Mouse (Mus musculus): ENCODE measurements around the gene Tmem160. TPM values are rescaled to one million over a fixed set of nuclear protein-coding genes. Genes with fewer than 3 reads are reported as not detected.

Gene Tmem160
- polyA plus RNA-seq, 1 experiment from 2014 or later, result 28.8 TPM

DNA sequence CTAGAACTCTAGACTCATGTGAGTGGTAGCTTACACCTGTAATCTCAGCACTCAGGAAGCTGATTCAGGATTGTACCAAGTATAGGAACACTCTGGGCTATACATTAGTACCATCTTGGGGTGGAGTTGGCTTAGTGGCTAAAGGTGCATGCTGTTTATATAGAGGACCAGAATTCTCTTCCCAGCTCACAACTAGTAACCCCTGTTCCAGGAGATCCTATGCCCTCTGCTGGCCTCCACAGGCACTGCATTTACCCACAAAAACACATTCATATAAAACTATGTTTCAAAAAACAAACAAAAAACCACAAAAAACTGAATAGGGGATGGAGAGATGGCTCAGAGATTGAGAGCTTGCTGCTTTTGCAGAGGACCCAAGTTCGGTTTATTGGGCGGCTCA, 40.8 kb downstream of the Tmem160 start:
- Histone ChIP-seq H3K36me3 (replicated peaks) (peaks cover 20% of the 10 kb centered on the region), H3K9ac (no peak overlapping the region), H3K4me3 (replicated peaks) (no peak overlapping the region), H3K9me3 (replicated peaks) (no peaks in the 10 kb centered on the region), H3K27ac (replicated peaks) (no peak overlapping the region), H3K4me1 (replicated peaks) (no peaks in the 10 kb centered on the region), H3K27me3 (no peaks in the 10 kb centered on the region), H3K4me2 (no peak overlapping the region)
- WGBS (ENCODE audit: insufficient replicate concordance), result 27% methylated on average over 2 of the region's 2 CpGs
- no peak for ATAC-seq (ENCODE audit: insufficient read depth)

DNA sequence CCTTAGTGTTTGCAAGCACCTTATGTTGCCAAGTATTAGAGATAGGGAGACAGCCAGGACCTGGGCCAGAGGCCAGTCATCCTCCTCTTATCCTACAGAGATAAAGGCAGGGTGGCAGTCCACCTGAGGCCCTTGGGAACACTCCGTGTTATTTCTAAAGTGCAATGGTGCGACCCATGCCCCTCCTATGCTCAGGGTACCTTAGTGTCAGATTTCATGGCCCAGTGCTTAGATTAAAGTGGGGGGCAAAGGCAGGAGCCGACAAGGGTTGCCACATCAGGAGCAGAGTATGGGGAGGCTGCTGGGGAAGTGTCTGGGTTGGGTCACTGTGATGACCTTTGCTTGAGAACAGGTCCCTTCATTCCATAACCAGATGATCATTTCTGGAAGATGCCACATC, 43.7 kb downstream of the Tmem160 start:
- H3K4me3 ChIP-seq (replicated peaks), result no peak overlapping the region
- H3K27me3 ChIP-seq, result no peaks in the 10 kb centered on the region
- H3K27ac ChIP-seq (replicated peaks), result no peak overlapping the region
- peaks cover 22% of the 10 kb centered on the region for H3K36me3 ChIP-seq (replicated peaks)
- no peak overlapping the region for H3K9ac ChIP-seq
- H3K4me2 ChIP-seq, result no peak overlapping the region
- H3K4me1 ChIP-seq (replicated peaks), result no peaks in the 10 kb centered on the region
- H3K9me3 ChIP-seq (replicated peaks), result no peaks in the 10 kb centered on the region
- no peak for ATAC-seq (ENCODE audit: insufficient read depth)
- 60% methylated on average over 3 of the region's 3 CpGs for WGBS (ENCODE audit: insufficient replicate concordance)

DNA sequence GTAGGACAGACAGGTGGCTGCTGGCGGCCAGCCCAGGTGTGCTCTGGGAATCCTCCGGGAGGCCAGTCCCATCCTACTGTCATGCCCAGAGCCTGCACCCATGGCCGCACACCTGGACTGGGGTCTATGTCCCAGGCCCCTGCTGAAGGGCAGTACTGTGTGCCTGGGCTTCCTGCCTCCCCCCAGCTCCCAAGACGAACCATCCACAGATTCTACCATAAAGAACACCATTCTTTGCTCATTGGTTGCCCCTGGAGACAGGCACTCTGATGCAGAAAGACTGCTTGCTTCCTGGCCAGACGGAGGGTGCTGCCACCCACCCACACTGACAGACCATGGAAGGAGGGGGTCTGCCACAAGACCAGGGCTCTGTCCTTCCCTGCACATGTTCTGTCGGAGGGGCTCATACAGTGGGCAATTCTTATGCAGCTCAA, 47.1 kb downstream of the Tmem160 start:
- peaks cover 10% of the 10 kb centered on the region; the same call in 1 of the 2 replicates for H3K4me1 ChIP-seq (replicated peaks)
- H3K36me3 ChIP-seq (replicated peaks), result peaks cover 22% of the 10 kb centered on the region
- H3K4me3 ChIP-seq (replicated peaks), result no peak overlapping the region
- no peak overlapping the region for H3K27ac ChIP-seq (replicated peaks)
- no peak for ATAC-seq (ENCODE audit: insufficient read depth)
- H3K27me3 ChIP-seq, result no peaks in the 10 kb centered on the region
- no peak overlapping the region for H3K4me2 ChIP-seq
- no peak overlapping the region for H3K9ac ChIP-seq
- 78% methylated on average over 6 of the region's 6 CpGs for whole genome bisulfite sequencing (ENCODE audit: insufficient replicate concordance)
- H3K9me3 ChIP-seq (replicated peaks), result no peaks in the 10 kb centered on the region

DNA sequence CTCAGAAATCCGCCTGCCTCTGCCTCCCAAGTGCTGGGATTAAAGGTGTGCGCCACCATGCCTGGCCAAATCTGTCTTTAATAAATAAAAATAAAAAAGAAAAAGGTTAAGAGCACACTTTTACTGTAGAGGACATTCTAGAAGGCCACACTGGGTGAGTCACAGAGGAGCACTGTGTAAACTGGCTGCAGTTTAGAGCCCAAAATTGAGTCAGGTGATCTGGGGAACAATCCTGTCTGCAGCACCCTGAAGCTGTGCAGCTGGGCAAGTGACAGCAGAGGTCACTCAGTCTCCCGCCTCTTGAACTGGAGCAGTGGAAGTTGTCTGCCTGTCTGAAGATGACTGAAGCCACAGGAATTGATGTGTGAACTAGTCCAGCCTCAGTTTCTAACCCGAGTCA, 49.0 kb downstream of the Tmem160 start:
- H3K27me3 ChIP-seq, result no peaks in the 10 kb centered on the region
- no peak overlapping the region for H3K4me2 ChIP-seq
- no peaks in the 10 kb centered on the region for H3K9me3 ChIP-seq (replicated peaks)
- H3K27ac ChIP-seq (replicated peaks), result no peak overlapping the region
- H3K36me3 ChIP-seq (replicated peaks), result peaks cover 22% of the 10 kb centered on the region
- H3K9ac ChIP-seq, result no peak overlapping the region
- H3K4me1 ChIP-seq (replicated peaks), result peaks cover 15% of the 10 kb centered on the region; the same call in 1 of the 2 replicates
- no peak overlapping the region for H3K4me3 ChIP-seq (replicated peaks)
- ATAC-seq (ENCODE audit: insufficient read depth), result no peak
- 67% methylated on average over 4 of the region's 4 CpGs for WGBS (ENCODE audit: insufficient replicate concordance)

DNA sequence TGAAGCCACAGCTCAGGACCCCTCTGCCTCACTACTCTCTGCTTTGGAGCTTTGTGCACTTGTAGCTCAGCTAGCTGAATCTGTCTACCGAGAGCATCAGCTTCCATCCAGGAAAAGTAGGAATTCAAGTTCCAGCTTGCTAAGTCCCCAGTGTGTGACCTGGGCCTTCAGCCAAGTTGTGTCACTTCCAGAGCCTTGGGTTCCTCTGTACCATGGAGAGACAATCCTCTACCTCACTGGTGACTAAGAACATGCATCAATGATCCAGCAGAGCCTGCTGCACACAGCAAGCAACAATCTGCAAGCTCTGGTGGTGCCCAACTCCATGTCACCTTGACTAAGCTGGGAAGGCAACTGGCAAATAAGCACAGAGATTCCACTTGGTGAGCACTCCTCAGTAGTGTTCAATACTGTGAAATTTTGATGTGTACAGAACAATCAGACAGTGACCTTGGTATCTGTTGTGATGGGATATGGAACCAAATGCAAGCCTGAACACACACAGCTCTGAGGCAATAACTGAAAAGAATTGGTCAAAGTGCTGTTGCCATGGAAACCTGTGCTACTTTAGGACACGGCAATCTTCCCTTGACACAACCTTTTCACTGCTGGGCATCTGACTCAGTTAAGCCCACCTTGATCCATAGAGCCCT, 52.1 kb downstream of the Tmem160 start:
- Histone ChIP-seq H3K4me1 (replicated peaks) (peaks cover 15% of the 10 kb centered on the region; the same call in 1 of the 2 replicates), H3K27ac (replicated peaks) (peak overlapping the region; percentile 75), H3K27me3 (no peaks in the 10 kb centered on the region), H3K9ac (no peak overlapping the region), H3K9me3 (replicated peaks) (no peaks in the 10 kb centered on the region), H3K4me2 (no peak overlapping the region), H3K4me3 (replicated peaks) (no peak overlapping the region), H3K36me3 (replicated peaks) (0 out of 2 replicates have a peak, but pooled peaks cover 3% of the 10 kb centered on the region)
- ATAC-seq (ENCODE audit: insufficient read depth), result peak; percentile 84
- WGBS (ENCODE audit: insufficient replicate concordance), result 50% methylated on average over 2 of the region's 2 CpGs

Other genes with a start within 250 kb of the Tmem160 start
- gene Dhx34, start 230.7 kb upstream of the Tmem160 start, polyA plus RNA-seq (2015; fragmentation: Nextera tagmentation; extraction: Ambion mirVana), result 5.6 and 6.1 TPM in 2 replicates
- gene C5ar2, start 208.6 kb upstream of the Tmem160 start, polyA plus RNA-seq (2015; fragmentation: Nextera tagmentation; extraction: Ambion mirVana), result 0.89 and 1.0 TPM in 2 replicates
- 3.5 and 3.6 TPM in 2 replicates for gene C5ar1, start 193.2 kb upstream of the Tmem160 start, polyA plus RNA-seq (2015; fragmentation: Nextera tagmentation; extraction: Ambion mirVana)
- 4.4 and 5.4 TPM in 2 replicates for gene Inafm1, start 179.2 kb upstream of the Tmem160 start, polyA plus RNA-seq (2015; fragmentation: Nextera tagmentation; extraction: Ambion mirVana)
- gene Ccdc9, start 166.0 kb upstream of the Tmem160 start, polyA plus RNA-seq (2015; fragmentation: Nextera tagmentation; extraction: Ambion mirVana), result 10.3 and 12.3 TPM in 2 replicates
- 4.1 and 5.9 TPM in 2 replicates for gene Bbc3, start 144.4 kb upstream of the Tmem160 start, polyA plus RNA-seq (2015; fragmentation: Nextera tagmentation; extraction: Ambion mirVana)
- 97.7 and 98.0 TPM in 2 replicates for gene Sae1, start 65.0 kb upstream of the Tmem160 start, polyA plus RNA-seq (2015; fragmentation: Nextera tagmentation; extraction: Ambion mirVana)
- 8.0 and 10.8 TPM in 2 replicates for gene Zc3h4, start 51.9 kb upstream of the Tmem160 start, polyA plus RNA-seq (2015; fragmentation: Nextera tagmentation; extraction: Ambion mirVana)
- 0.12 and 0.17 TPM in 2 replicates for gene Npas1, start 24.9 kb downstream of the Tmem160 start, polyA plus RNA-seq (2015; fragmentation: Nextera tagmentation; extraction: Ambion mirVana)
- 2.4 and 2.7 TPM in 2 replicates for gene Arhgap35, start 162.2 kb downstream of the Tmem160 start, polyA plus RNA-seq (2015; fragmentation: Nextera tagmentation; extraction: Ambion mirVana)
- not detected in 2 replicates for gene Ceacam15, start 222.9 kb downstream of the Tmem160 start, polyA plus RNA-seq (2015; fragmentation: Nextera tagmentation; extraction: Ambion mirVana)